In the genomic region with DNA sequence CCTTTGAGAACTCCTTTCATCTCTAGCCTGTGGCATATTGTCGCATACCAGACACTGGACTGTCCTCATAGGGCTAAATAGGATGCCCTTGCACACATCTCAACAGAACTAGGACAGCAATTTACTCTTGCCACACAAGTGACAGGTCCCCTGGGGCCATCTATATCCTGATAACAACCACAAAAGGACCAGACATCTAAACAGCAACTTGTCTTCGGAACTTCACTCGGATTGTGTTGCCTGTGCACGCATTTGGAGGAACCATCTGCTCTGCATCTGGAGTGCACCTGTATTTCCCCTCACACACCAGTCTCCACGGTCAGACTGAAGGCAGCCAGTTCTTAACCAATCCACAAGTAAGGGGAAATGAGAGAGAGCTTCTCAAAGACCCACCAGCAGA, we compare ENCODE assay signal across 20 mouse cellular contexts. TPM values are rescaled to one million over a fixed set of nuclear protein-coding genes. Genes with fewer than 3 reads are reported as not detected.
DNase-seq lines count a peak whose midpoint lies in the region.
"Had no signal": no experiment of that assay in that cellular context is flagged by ENCODE, and none has a peak within 500 bp of the region (broad histone marks: within the 10 kb centered on the region; RNA-seq: fewer than 3 reads in every experiment).

No protein-coding gene starts in this region.

- intact Hi-C loops in heart, postnatal 25 days (cut with DNase I): no loop called here

- H3K27ac ChIP-seq in hindbrain, embryonic 10.5 days: no peak overlapping the region

- 81% methylated on average over 5 of the region's 5 CpGs for WGBS in hindbrain, embryonic 10.5 days

- no peaks in the 10 kb centered on the region for H3K27me3 ChIP-seq in hindbrain, embryonic 10.5 days (ENCODE audit: insufficient read depth, poor library complexity, severe bottlenecking)
- H3K27me3 ChIP-seq: CH12.LX, Patski had no signal

- no peaks in the 10 kb centered on the region for H3K9me3 ChIP-seq in hindbrain, embryonic 10.5 days

- no peak overlapping the region for H3K4me3 ChIP-seq in hindbrain, embryonic 10.5 days

- no peaks in the 10 kb centered on the region for H3K36me3 ChIP-seq in hindbrain, embryonic 10.5 days
- H3K36me3 ChIP-seq: G1E had no signal

- peak; percentile 53 for DNase-seq in heart, adult 11 months
- DNase-seq in heart, postnatal 25 days (ENCODE audit: low spot score): no peak
- DNase-seq in A20 (ENCODE audit: low read depth, low spot score): peak; percentile 65
- peak; percentile 5 for DNase-seq in mesoderm, embryonic 11.5 days (ENCODE audit: low read depth, low spot score)
- DNase-seq in lung, postnatal 10 days: no peak
- DNase-seq in hindbrain, embryonic 10.5 days (ENCODE audit: low spot score): no peak
- DNase-seq: adrenal gland, adult 2 months; adrenal gland, adult 8-10 months; adrenal gland, postnatal 10 days; adrenal gland, postnatal 14 days; adrenal gland, postnatal 25 days; adrenal gland, postnatal 36 days; B cell, adult 2 months; cerebellum, adult 11 months; cerebellum, adult 11-12 months; cerebellum, adult 18-20 months; cerebellum, adult 2 months had no signal

- peaks cover 10% of the 10 kb centered on the region for H3K4me1 ChIP-seq in hindbrain, embryonic 10.5 days (replicated peaks)

RNA-seq across cellular contexts. Expression of gene Trib2, which starts 39.2 kb away (rescaled TPM):
- total RNA-seq in heart, postnatal 25 days (2021): 10 to 100 TPM; 39.1 to 41.1 TPM
- polyA plus RNA-seq in hindbrain, embryonic 10.5 days (2016; fragmentation: Nextera tagmentation; extraction: Ambion mirVana): 41.6 and 56.9 TPM in 2 replicates
- polyA plus RNA-seq: G1E had no signal

Comparison
In these comparisons a context has a peak if more than half of its experiments do, and no peak if none do; other contexts are left out.
1. DNase-seq: peak in heart, adult 11 months (single experiment), A20 (single experiment) and mesoderm, embryonic 11.5 days (single experiment); none in heart, postnatal 25 days (single experiment), lung, postnatal 10 days (single experiment) and hindbrain, embryonic 10.5 days (single experiment).